Mouse (Mus musculus): Measurements from ENCODE around the gene Ebf1. TPM values are rescaled to one million over a fixed set of nuclear protein-coding genes. Genes with fewer than 3 reads are reported as not detected.

The Ebf1 gene
- total RNA-seq, 2 experiments from 2014 or later: 7.6 to 21.0 TPM

Other genes starting within 250 kb of the Ebf1 start
- not detected in 2 replicates for gene Il12b, start 217.3 kb upstream of the Ebf1 start, total RNA-seq (2015; ENCODE audit: low replicate concordance)
- not detected in 2 replicates for gene Il12b, start 217.3 kb upstream of the Ebf1 start, total RNA-seq (2017; ENCODE audit: low replicate concordance)
- 96.9 and 113 TPM in 2 replicates for gene Ublcp1, start 146.8 kb upstream of the Ebf1 start, total RNA-seq (2015; ENCODE audit: low replicate concordance)
- gene Ublcp1, start 146.8 kb upstream of the Ebf1 start, total RNA-seq (2017; ENCODE audit: low replicate concordance): 66.6 and 109 TPM in 2 replicates
- 92.2 and 130 TPM in 2 replicates for gene Rnf145, start 98.4 kb upstream of the Ebf1 start, total RNA-seq (2015; ENCODE audit: low replicate concordance)
- 189 and 221 TPM in 2 replicates for gene Rnf145, start 98.4 kb upstream of the Ebf1 start, total RNA-seq (2017; ENCODE audit: low replicate concordance)

All from erythroid progenitor cell, adult 5-6 weeks (primary cell).